Mouse (Mus musculus) midbrain, embryonic 14.5 days (tissue): ENCODE measurements around the gene Spa17. TPM values are rescaled to one million over a fixed set of nuclear protein-coding genes. Genes with fewer than 3 reads are reported as not detected.

Experiments used
- polyA plus RNA-seq: library from polyadenylated mRNA; unstranded; fragments of >200 nt; fragmentation: Nextera tagmentation; extraction: Ambion mirVana; gene quantifications from 2 replicates; pipeline ENCODE4 v1.2.1, GENCODE M21; 2014

Spa17 gene
- polyA plus RNA-seq, 1 experiment from 2014 or later, result 9.5 TPM

Other genes with a start within 250 kb of the Spa17 start
- 6.1 and 11.9 TPM in 2 replicates for gene Hepacam, start 246.4 kb downstream of the Spa17 start, polyA plus RNA-seq
- 2.6 and 4.5 TPM in 2 replicates for gene Robo4, start 211.8 kb downstream of the Spa17 start, polyA plus RNA-seq
- 8.9 and 13.3 TPM in 2 replicates for gene Robo3, start 180.5 kb downstream of the Spa17 start, polyA plus RNA-seq
- gene Msantd2, start 124.4 kb downstream of the Spa17 start, polyA plus RNA-seq, result 32.5 and 42.9 TPM in 2 replicates
- 24.8 and 42.8 TPM in 2 replicates for gene Esam, start 85.6 kb downstream of the Spa17 start, polyA plus RNA-seq
- 0.29 and 0.35 TPM in 2 replicates for gene Vsig2, start 74.5 kb downstream of the Spa17 start, polyA plus RNA-seq
- 4.0 and 5.5 TPM in 2 replicates for gene Nrgn, start 60.8 kb downstream of the Spa17 start, polyA plus RNA-seq
- 8.6 and 12.3 TPM in 2 replicates for gene Siae, start 58.0 kb downstream of the Spa17 start, polyA plus RNA-seq
- 89.5 and 91.6 TPM in 2 replicates for gene Tbrg1, start 43.6 kb upstream of the Spa17 start, polyA plus RNA-seq
- not detected in 2 replicates for gene Panx3, start 55.5 kb upstream of the Spa17 start, polyA plus RNA-seq
- gene Olfr160, start 102.5 kb upstream of the Spa17 start, polyA plus RNA-seq, result not detected in 2 replicates
- gene Olfr874, start 131.4 kb upstream of the Spa17 start, polyA plus RNA-seq, result not detected in 2 replicates
- not detected in 2 replicates for gene Olfr875, start 158.1 kb upstream of the Spa17 start, polyA plus RNA-seq
- not detected in 2 replicates for gene Olfr876, start 189.3 kb upstream of the Spa17 start, polyA plus RNA-seq
- gene Olfr877, start 240.5 kb upstream of the Spa17 start, polyA plus RNA-seq, result not detected in 2 replicates